Mouse (Mus musculus): ENCODE measurements around the gene Agpat1. TPM values are rescaled to one million over a fixed set of nuclear protein-coding genes. Genes with fewer than 3 reads are reported as not detected.

Gene Agpat1
- polyA plus RNA-seq, 3 experiments from 2014 or later: 14.5 to 20.8 (median 19.4) TPM

- no peak for ATAC-seq
These were observed 2.4 kb downstream of the Agpat1 start for GRCm38 (mm10) chr17:34606186-34607039.

- no peak for ATAC-seq
These were observed 3.9 kb downstream of the Agpat1 start for GRCm38 (mm10) chr17:34607997-34608396.

- ATAC-seq: no peak
These were observed 7.0 kb downstream of the Agpat1 start for GRCm38 (mm10) chr17:34611050-34611449.

GRCm38 (mm10) chr17:34613054-34613645 lies 9.1 kb downstream of the Agpat1 start:
- no peak for ATAC-seq

GRCm38 (mm10) chr17:34613830-34614229 lies 9.8 kb downstream of the Agpat1 start:
- no peak for ATAC-seq

- no peak for ATAC-seq
These were observed 11.8 kb downstream of the Agpat1 start, which contains the start of gene Egfl8 for GRCm38 (mm10) chr17:34615871-34616270. Gene Egfl8 (minus strand): TSS chr17:34615971.

GRCm38 (mm10) chr17:34618999-34619398 lies 14.9 kb downstream of the Agpat1 start:
- peak; percentile 75 for ATAC-seq

GRCm38 (mm10) chr17:34621006-34621405 lies 16.9 kb downstream of the Agpat1 start:
- no peak for ATAC-seq

- no peak for ATAC-seq
These were observed 19.1 kb downstream of the Agpat1 start for GRCm38 (mm10) chr17:34623161-34623560.

GRCm38 (mm10) chr17:34624981-34625380 lies 20.9 kb downstream of the Agpat1 start:
- no peak for ATAC-seq

GRCm38 (mm10) chr17:34626062-34626772 lies 22.2 kb downstream of the Agpat1 start:
- ATAC-seq: no peak

GRCm38 (mm10) chr17:34626773-34627092 lies 22.7 kb downstream of the Agpat1 start:
- ATAC-seq: no peak

- ATAC-seq: peak; percentile 66
These were observed 23.3 kb downstream of the Agpat1 start for GRCm38 (mm10) chr17:34627093-34627942.

- ATAC-seq: no peak
These were observed 24.0 kb downstream of the Agpat1 start, which contains the start of gene Ppt2 for GRCm38 (mm10) chr17:34627943-34628643. Gene Ppt2 (minus strand): TSS chr17:34628510.

- no peak for ATAC-seq
These were observed 24.5 kb downstream of the Agpat1 start for GRCm38 (mm10) chr17:34628644-34628967.

- no peak for ATAC-seq
These were observed 25.2 kb downstream of the Agpat1 start, which contains the start of gene Prrt1 for GRCm38 (mm10) chr17:34629221-34629751. Gene Prrt1 (plus strand): TSS chr17:34629533.

GRCm38 (mm10) chr17:34629796-34630603 lies 25.9 kb downstream of the Agpat1 start:
- ATAC-seq: peak; percentile 44

- ATAC-seq: no peak
These were observed 26.8 kb downstream of the Agpat1 start for GRCm38 (mm10) chr17:34630761-34631301.

- no peak for ATAC-seq
These were observed 27.6 kb downstream of the Agpat1 start for GRCm38 (mm10) chr17:34631647-34632046.

- peak; percentile 48 for ATAC-seq
These were observed 28.2 kb downstream of the Agpat1 start for GRCm38 (mm10) chr17:34632261-34632691.

Measured in inflammation-experienced regulatory T-cells, adult 6 months (primary cell).